Mouse (Mus musculus) MEL (cell line): ENCODE data around the gene Vars. TPM values are rescaled to one million over a fixed set of nuclear protein-coding genes. Genes with fewer than 3 reads are reported as not detected.

Experiments
- DNase-seq: peaks from one replicate; pipeline ENCODE4 v3.0.0; 2011; ENCODE audit warnings: low read depth, low spot score
- H3K27ac ChIP-seq: 2 replicates; pipeline ENCODE4 v1.5.1; 2012; ENCODE audit warnings: low read depth, mild to moderate bottlenecking, control low read depth, low read length, moderate library complexity; ENCODE audit not compliant: control insufficient read depth
- H3K27me3 ChIP-seq, 2 experiments: fragments of 150-350 bp in 1 of 2; sonication (generic) in 1 of 2; 2 replicates each; pipeline ENCODE4 v1.6.1; 2012; ENCODE audit warnings: low read length in 2 of 2, mild to moderate bottlenecking in 2 of 2, improper control_type of control experiment in 1 of 2, moderate library complexity in 1 of 2; ENCODE audit not compliant: insufficient read depth in 2 of 2, control insufficient read depth in 1 of 2
- H3K36me3 ChIP-seq, 2 experiments: 2 replicates each; pipeline ENCODE4 v1.6.1; 2012 to 2014; ENCODE audit warnings: low read length in 2 of 2, improper control_type of control experiment in 1 of 2, inconsistent platforms in 1 of 2, mild to moderate bottlenecking in 1 of 2; ENCODE audit not compliant: insufficient read depth in 2 of 2, control insufficient read depth in 1 of 2
- H3K4me1 ChIP-seq, 2 experiments: fragments of 150-350 bp in 1 of 2; sonication (generic) in 1 of 2; 2 replicates each; pipeline ENCODE4 v1.6.1; 2012; ENCODE audit warnings: low read length in 2 of 2, improper control_type of control experiment in 1 of 2, mild to moderate bottlenecking in 1 of 2; ENCODE audit not compliant: insufficient read depth in 2 of 2, control insufficient read depth in 1 of 2
- H3K4me3 ChIP-seq, 2 experiments: fragments of 150-350 bp in 1 of 2; sonication (generic) in 1 of 2; 2 replicates each; pipeline ENCODE4 v1.5.1; 2012; ENCODE audit warnings: low read depth in 2 of 2, low read length in 2 of 2, mild to moderate bottlenecking in 2 of 2, moderate library complexity in 2 of 2, control low read depth in 1 of 2, improper control_type of control experiment in 1 of 2; ENCODE audit not compliant: control insufficient read depth in 1 of 2, insufficient read depth in 1 of 2
- H3K79me2 ChIP-seq: 2 replicates; pipeline ENCODE4 v1.6.1; 2012; ENCODE audit warnings: mild to moderate bottlenecking, low read length, moderate library complexity; ENCODE audit not compliant: control insufficient read depth, poor library complexity, insufficient read depth
- H3K9ac ChIP-seq: 2 replicates; pipeline ENCODE4 v1.6.1; 2012; ENCODE audit warnings: low read depth, mild to moderate bottlenecking, control low read depth, low read length, moderate library complexity; ENCODE audit not compliant: control insufficient read depth, poor library complexity, severe bottlenecking
- H3K9me3 ChIP-seq: fragments of 150-350 bp; sonication (generic); replicated peaks from 2 replicates; pipeline ENCODE4 v1.6.1; 2012; ENCODE audit warnings: mild to moderate bottlenecking, low read length, improper control_type of control experiment, moderate library complexity; ENCODE audit not compliant: insufficient read depth
- CHD2 ChIP-seq: IDR thresholded peaks from 2 replicates; pipeline ENCODE4 v1.6.1; 2011; ENCODE audit warnings: low read length, improper control_type of control experiment
- ELF1 ChIP-seq: IDR thresholded peaks from 2 replicates; pipeline ENCODE4 v1.6.1; 2014; ENCODE audit warnings: low read depth, mild to moderate bottlenecking, inconsistent platforms, low read length, improper control_type of control experiment, moderate library complexity
- GABPA ChIP-seq: IDR thresholded peaks from 2 replicates; pipeline ENCODE4 v1.6.1; 2012; ENCODE audit warnings: low read depth, mild to moderate bottlenecking, inconsistent platforms, low read length, improper control_type of control experiment, moderate library complexity
- GATA1 ChIP-seq: IDR thresholded peaks from 2 replicates; pipeline ENCODE4 v1.6.1; 2011; ENCODE audit warnings: low read depth, low read length, improper control_type of control experiment
- HCFC1 ChIP-seq: IDR thresholded peaks from 2 replicates; pipeline ENCODE4 v1.6.1; 2012; ENCODE audit warnings: low read depth, mild to moderate bottlenecking, inconsistent platforms, low read length, improper control_type of control experiment, moderate library complexity
- MAX ChIP-seq: IDR thresholded peaks from 2 replicates; pipeline ENCODE4 v1.6.1; 2011; ENCODE audit warnings: low read length, improper control_type of control experiment
- MAZ ChIP-seq: IDR thresholded peaks from 2 replicates; pipeline ENCODE4 v1.6.1; 2012; ENCODE audit warnings: low read depth, mild to moderate bottlenecking, inconsistent platforms, low read length, improper control_type of control experiment
- MEF2A ChIP-seq: IDR thresholded peaks from 2 replicates; pipeline ENCODE4 v1.6.1; 2014; ENCODE audit warnings: low read depth, mild to moderate bottlenecking, inconsistent platforms, low read length, improper control_type of control experiment; ENCODE audit not compliant: poor library complexity, insufficient replicate concordance, severe bottlenecking; ENCODE audit errors: extremely low read depth
- MXI1 ChIP-seq: IDR thresholded peaks from 2 replicates; pipeline ENCODE4 v1.6.1; 2011; ENCODE audit warnings: mild to moderate bottlenecking, low read depth, low read length, improper control_type of control experiment
- POLR2A ChIP-seq, 2 experiments: IDR thresholded peaks; 2 replicates each; pipeline ENCODE4 v1.6.1; 2011 to 2012; ENCODE audit warnings: low read length in 2 of 2, mild to moderate bottlenecking in 2 of 2, control low read depth in 1 of 2, improper control_type of control experiment in 1 of 2, low read depth in 1 of 2, moderate library complexity in 1 of 2; ENCODE audit not compliant: control insufficient read depth in 1 of 2, insufficient read depth in 1 of 2, poor library complexity in 1 of 2
- POLR2AphosphoS2 ChIP-seq: IDR thresholded peaks from 2 replicates; pipeline ENCODE4 v1.6.1; 2011; ENCODE audit warnings: low read length, improper control_type of control experiment
- POLR2AphosphoS5 ChIP-seq: IDR thresholded peaks from 2 replicates; pipeline ENCODE4 v1.6.1; 2012; ENCODE audit warnings: low read depth, borderline replicate concordance, mild to moderate bottlenecking, inconsistent platforms, low read length, moderate library complexity, mixed read lengths
- RCOR1 ChIP-seq: IDR thresholded peaks from 2 replicates; pipeline ENCODE4 v1.6.1; 2012; ENCODE audit warnings: low read depth, mild to moderate bottlenecking, inconsistent platforms, low read length, improper control_type of control experiment
- SMC3 ChIP-seq: IDR thresholded peaks from 2 replicates; pipeline ENCODE4 v1.6.1; 2011; ENCODE audit warnings: low read depth, low read length, improper control_type of control experiment
- TCF12 ChIP-seq: IDR thresholded peaks from 2 replicates; pipeline ENCODE4 v1.6.1; 2014; ENCODE audit warnings: low read depth, mild to moderate bottlenecking, inconsistent platforms, low read length, improper control_type of control experiment, moderate library complexity
- UBTF ChIP-seq: IDR thresholded peaks from 2 replicates; pipeline ENCODE4 v1.6.1; 2012; ENCODE audit warnings: low read depth, mild to moderate bottlenecking, inconsistent platforms, low read length, improper control_type of control experiment, moderate library complexity, borderline replicate concordance; ENCODE audit not compliant: insufficient read depth
- USF2 ChIP-seq, 2 experiments: IDR thresholded peaks; 2 replicates each; pipeline ENCODE4 v1.6.1; 2011 to 2012; ENCODE audit warnings: improper control_type of control experiment in 2 of 2, low read length in 2 of 2, borderline replicate concordance in 1 of 2, inconsistent platforms in 1 of 2, low read depth in 1 of 2, mild to moderate bottlenecking in 1 of 2; ENCODE audit not compliant: insufficient read depth in 1 of 2
- polyA plus RNA-seq, 2 experiments: library from polyadenylated mRNA; stranded (reverse) in 1 of 2; unstranded in 1 of 2; fragments of >175 nt in 1 of 2; fragments of >200 nt in 1 of 2; gene quantifications; 2 replicates each; pipeline versions ENCODE4 v1.2.1 to v1.2.4; 2012; ENCODE audit warnings: low replicate concordance in 2 of 2, low read depth in 1 of 2; ENCODE audit not compliant: insufficient read length in 2 of 2, insufficient read depth in 1 of 2, missing spikeins in 1 of 2
- total RNA-seq: library from RNA; depleted of rRNA; stranded (reverse); fragments of 300-350 nt; gene quantifications from 2 replicates; pipeline ENCODE4 v1.2.3, GENCODE M21; 2012

Gene Vars
- total and polyA plus RNA-seq, 3 experiments = 149 to 251 TPM; not detected in 1

GRCm38 (mm10) chr17:35016376-35016775 is 15.6 kb downstream of the Vars start, which contains the start of gene Vwa7:
Gene Vwa7 (plus strand): TSS chr17:35016579.
- Histone ChIP-seq H3K27ac (no peak within 1 kb of the TSS), H3K79me2 (no peaks in the 10 kb centered on the region), H3K36me3 (peaks cover 0 to 13% of the 10 kb centered on the region in 2 experiments; a peak in 3 of 4 replicates), H3K9ac (0 out of 2 replicates have a peak within 1 kb of the TSS, but pooled peaks have one; percentile 14), H3K9me3 (no peaks in the 10 kb centered on the region), H3K4me3 (no peak within 1 kb of the TSS), H3K4me1 (peaks cover 0 to 23% of the 10 kb centered on the region in 2 experiments; a peak in 3 of 4 replicates), H3K27me3 (no peaks in the 10 kb centered on the region)
- DNase-seq = peak; percentile 56
- TF ChIP-seq MAX (no peak), HCFC1 (no peak), CHD2 (no peak), GATA1 (no peak), UBTF (no peak), POLR2AphosphoS5 (no peak), MXI1 (no peak), SMC3 (no peak), MAZ (no peak), ELF1 (no peak), USF2 (IDR thresholded peaks at IDR 0.05; ENCODE audit: borderline replicate concordance in 1 of 2, insufficient read depth in 1 of 2, low read depth in 1 of 2, low read length in 2 of 2) (no peak), GABPA (no peak), RCOR1 (no peak), TCF12 (no peak)

- Histone ChIP-seq H3K27ac (no peak overlapping the region), H3K36me3 (peaks cover 0 to 13% of the 10 kb centered on the region in 2 experiments; a peak in 3 of 4 replicates), H3K4me1 (peaks cover 0 to 23% of the 10 kb centered on the region in 2 experiments; a peak in 3 of 4 replicates), H3K9ac (0 out of 2 replicates have a peak overlapping the region, but pooled peaks have one; percentile 14), H3K9me3 (no peaks in the 10 kb centered on the region), H3K4me3 (no peak overlapping the region), H3K79me2 (no peaks in the 10 kb centered on the region), H3K27me3 (no peaks in the 10 kb centered on the region)
- DNase-seq = no peak
- no peak for TF ChIP-seq MEF2A
- peak in 1 of 2 experiments; percentile 31; a peak in 1 of 4 replicates for TF ChIP-seq POLR2A (IDR thresholded peaks at IDR 0.05; ENCODE audit: control insufficient read depth in 1 of 2, insufficient read depth in 1 of 2, low read depth in 1 of 2, low read length in 2 of 2, poor library complexity in 1 of 2)
- peak; percentile 66 for TF ChIP-seq POLR2AphosphoS2
These were observed 16.3 kb downstream of the Vars start for GRCm38 (mm10) chr17:35016791-35017705.
